Mouse (Mus musculus) kidney, adult 2 months (tissue): ENCODE results near the gene Rb1.

Experiments used
- CTCF ChIP-seq: fragments of 200-500 bp; conservative IDR thresholded peaks from 2 replicates; pipeline ENCODE4 v1.5.1; 2011; ENCODE audit warnings: low read depth, mild to moderate bottlenecking, control low read depth, low read length, moderate library complexity, mixed read lengths; ENCODE audit not compliant: insufficient read depth, insufficient read length
- POLR2A ChIP-seq: fragments of 200-500 bp; IDR thresholded peaks from one replicate; pipeline ENCODE4 v1.6.1; 2011; ENCODE audit warnings: low read depth, low read length, control low read depth

DNA sequence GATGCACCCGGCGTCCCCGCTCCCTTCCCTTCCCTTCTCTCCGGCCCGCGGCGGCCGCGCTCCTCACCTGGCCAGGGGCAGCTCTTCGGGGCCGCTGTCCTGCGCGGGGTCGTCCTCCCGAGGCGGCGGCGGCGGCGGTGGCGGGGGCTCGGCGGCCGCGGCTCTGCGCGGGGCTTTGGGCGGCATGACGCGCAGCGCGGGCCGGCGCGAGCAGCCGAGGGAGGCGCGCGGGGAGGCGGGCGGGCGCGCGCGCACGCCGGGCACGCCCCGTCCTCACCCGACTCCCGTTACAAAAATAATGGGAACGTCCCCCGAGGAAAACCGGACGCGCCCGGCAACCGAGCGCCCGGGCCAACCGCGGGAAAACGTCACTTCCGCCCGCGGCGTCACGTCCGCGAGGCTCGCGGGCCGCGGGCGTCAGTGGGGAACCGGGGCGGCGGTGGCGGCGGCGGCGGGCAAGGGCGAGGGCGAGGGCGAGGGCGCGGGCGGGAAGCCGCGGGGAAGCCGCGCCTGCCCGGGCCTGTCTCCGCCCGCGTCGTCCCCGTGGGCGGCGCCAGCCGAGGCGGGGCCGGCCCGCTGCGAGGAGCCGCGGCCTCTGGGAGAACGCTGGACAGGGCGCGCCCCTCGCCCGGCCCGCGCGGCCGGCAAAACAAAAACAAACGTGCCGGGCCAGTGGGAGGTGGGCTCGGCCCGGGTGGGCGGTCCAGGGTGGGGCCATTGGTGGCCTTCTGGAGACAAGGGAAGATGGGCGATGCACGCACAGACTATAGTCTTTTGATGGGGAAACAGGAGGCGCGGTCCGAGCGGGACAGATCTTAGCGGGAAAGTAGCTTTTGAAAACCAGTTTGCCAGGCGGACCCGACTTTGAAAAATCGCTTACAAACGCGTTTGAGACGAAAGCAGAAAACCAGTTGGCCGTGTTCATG lies at the start of gene Rb1:
- TF ChIP-seq CTCF: no peak
- TF ChIP-seq POLR2A: no peak
